ENCODE assay signal across 14 mouse cellular contexts in the genomic region with DNA sequence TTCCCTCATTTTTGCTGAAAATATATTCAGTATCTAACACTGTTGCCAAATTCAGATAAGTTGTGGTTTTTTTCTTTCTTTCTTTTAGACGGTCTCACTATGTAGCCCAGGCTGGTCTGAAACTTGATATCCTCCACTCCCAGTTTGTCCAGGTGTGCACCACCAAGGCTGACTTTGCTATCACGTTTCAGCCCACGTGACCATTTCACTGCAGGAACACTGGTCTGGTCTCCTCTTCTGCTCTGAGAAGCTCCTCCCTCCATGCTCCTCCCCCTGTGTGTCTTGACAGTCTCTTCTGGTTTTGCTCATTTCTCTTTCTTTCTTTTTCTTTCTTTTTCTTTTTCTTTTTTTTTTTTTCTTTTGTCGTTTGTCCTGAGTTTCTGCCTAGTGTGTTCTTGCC. TPM values are rescaled to one million over a fixed set of nuclear protein-coding genes. Genes with fewer than 3 reads are reported as not detected.
DNase-seq lines count a peak whose midpoint lies in the region; ATAC-seq and TF ChIP-seq lines count a peak whose summit lies in the region.
"Had no signal": no experiment of that assay in that cellular context is flagged by ENCODE, and none has a peak within 500 bp of the region (broad histone marks: within the 10 kb centered on the region; RNA-seq: fewer than 3 reads in every experiment).

No protein-coding gene starts in this region.

- 26% methylated on average over 4 of the region's 4 CpGs for whole genome bisulfite sequencing in lung, embryonic 14.5 days
- WGBS in limb, embryonic 15.5 days = 26% methylated on average over 4 of the region's 4 CpGs
- WGBS in heart, embryonic 11.5 days (ENCODE audit: insufficient replicate concordance) = 25% methylated on average over 4 of the region's 4 CpGs

- H3K36me3 ChIP-seq in lung, embryonic 14.5 days (ENCODE audit: insufficient read depth) = no peaks in the 10 kb centered on the region
- H3K36me3 ChIP-seq in limb, embryonic 15.5 days = no peaks in the 10 kb centered on the region
- no peaks in the 10 kb centered on the region for H3K36me3 ChIP-seq in heart, embryonic 11.5 days (ENCODE audit: control insufficient read depth, insufficient read depth, low read length)

- no peaks in the 10 kb centered on the region for H3K27me3 ChIP-seq in lung, embryonic 14.5 days (ENCODE audit: insufficient read depth, low read length)
- no peaks in the 10 kb centered on the region for H3K27me3 ChIP-seq in limb, embryonic 15.5 days
- no peaks in the 10 kb centered on the region for H3K27me3 ChIP-seq in heart, embryonic 11.5 days (ENCODE audit: control insufficient read depth, insufficient read depth, low read length)

- no peak overlapping the region for H3K4me2 ChIP-seq in lung, embryonic 14.5 days
- no peak overlapping the region for H3K4me2 ChIP-seq in limb, embryonic 15.5 days
- no peak overlapping the region for H3K4me2 ChIP-seq in heart, embryonic 11.5 days

- no peak for DNase-seq in lung, embryonic 14.5 days
- DNase-seq in lung, postnatal 14 days = no peak
- DNase-seq in T-cell, adult 2 months (ENCODE audit: low spot score) = peak; percentile 7
- no peak for DNase-seq in adrenal gland, postnatal 36 days
- no peak for DNase-seq in spleen, postnatal 10 days (ENCODE audit: low spot score in 2 of 2)
- DNase-seq: cerebellum, postnatal 36 days; gastrocnemius, postnatal 25 days; heart, postnatal 10 days had no signal

- H3K4me1 ChIP-seq in lung, embryonic 14.5 days (ENCODE audit: insufficient read depth) = no peaks in the 10 kb centered on the region
- H3K4me1 ChIP-seq in limb, embryonic 15.5 days = no peaks in the 10 kb centered on the region
- no peaks in the 10 kb centered on the region for H3K4me1 ChIP-seq in heart, embryonic 11.5 days (ENCODE audit: control insufficient read depth, insufficient read depth, low read length)

- no peaks in the 10 kb centered on the region for H3K9me3 ChIP-seq in lung, embryonic 14.5 days (ENCODE audit: low read depth, low read length)
- H3K9me3 ChIP-seq in limb, embryonic 15.5 days = no peaks in the 10 kb centered on the region
- H3K9me3 ChIP-seq in heart, embryonic 11.5 days (replicated peaks; ENCODE audit: control insufficient read depth, low read length) = no peaks in the 10 kb centered on the region

- ATAC-seq in lung, embryonic 14.5 days (ENCODE audit: insufficient read depth) = peak; percentile 24; the same call in 1 of the 2 replicates
- ATAC-seq in CD4-positive, CD25-positive, alpha-beta regulatory T cell, adult 4 months = peak; percentile 58
- no peak for ATAC-seq in limb, embryonic 15.5 days (ENCODE audit: insufficient number of reproducible peaks, low FRiP score, low TSS enrichment, low read depth)
- ATAC-seq in heart, embryonic 11.5 days (replicated peaks; ENCODE audit: insufficient number of reproducible peaks, low FRiP score, low TSS enrichment) = no peak

- H3K9ac ChIP-seq in lung, embryonic 14.5 days = no peak overlapping the region
- H3K9ac ChIP-seq in limb, embryonic 15.5 days = no peak overlapping the region
- H3K9ac ChIP-seq in heart, embryonic 11.5 days (ENCODE audit: low read depth, low read length) = no peak overlapping the region

- H3K27ac ChIP-seq in lung, embryonic 14.5 days (ENCODE audit: low read depth) = no peak overlapping the region
- peak overlapping the region; percentile 17; the same call in 1 of the 2 replicates for H3K27ac ChIP-seq in limb, embryonic 15.5 days
- H3K27ac ChIP-seq in heart, embryonic 11.5 days (ENCODE audit: low read depth, low read length) = no peak overlapping the region
- H3K27ac ChIP-seq: kidney, postnatal 0 days had no signal

- H3K4me3 ChIP-seq in lung, embryonic 14.5 days (ENCODE audit: low read depth, low read length) = no peak overlapping the region
- H3K4me3 ChIP-seq in limb, embryonic 15.5 days = no peak overlapping the region
- no peak overlapping the region for H3K4me3 ChIP-seq in heart, embryonic 11.5 days (ENCODE audit: low read depth, low read length)

- TF ChIP-seq CTCF in lung, embryonic 14.5 days (IDR thresholded peaks at IDR 0.05; ENCODE audit: low read depth) = no peak

RNA-seq across cellular contexts. Expression of a gene that starts 1.4 kb away (rescaled TPM):
- not detected in 2 replicates for polyA plus RNA-seq in lung, embryonic 14.5 days (2014; fragmentation: Nextera tagmentation; extraction: Ambion mirVana)
- not detected for polyA plus RNA-seq in CD4-positive, CD25-positive, alpha-beta regulatory T cell, adult 4 months (2017; shearing (Covaris generic))
- not detected in 2 replicates for polyA plus RNA-seq in limb, embryonic 15.5 days (2015; fragmentation: Nextera tagmentation; extraction: Ambion mirVana)
- polyA plus RNA-seq in heart, embryonic 11.5 days (2014; fragmentation: Nextera tagmentation; extraction: Ambion mirVana) = not detected in 2 replicates
- not detected for total RNA-seq in adrenal gland, postnatal 36 days (2021)
- total RNA-seq: gastrocnemius, postnatal 25 days; heart, postnatal 10 days had no signal
- polyA plus RNA-seq: kidney, postnatal 0 days; neural tube, embryonic 11.5 days; stomach, embryonic 16.5 days had no signal

RNA-seq across cellular contexts. Expression of a gene that starts 7.1 kb away (rescaled TPM):
- polyA plus RNA-seq in lung, embryonic 14.5 days (2014; fragmentation: Nextera tagmentation; extraction: Ambion mirVana) = 4.0 and 4.5 TPM in 2 replicates
- under 1 TPM; 0.22 to 0.44 TPM for polyA plus RNA-seq in CD4-positive, CD25-positive, alpha-beta regulatory T cell, adult 4 months (2017; shearing (Covaris generic))
- 1.4 and 1.5 TPM in 2 replicates for polyA plus RNA-seq in limb, embryonic 15.5 days (2015; fragmentation: Nextera tagmentation; extraction: Ambion mirVana)
- 6.8 and 7.4 TPM in 2 replicates for polyA plus RNA-seq in heart, embryonic 11.5 days (2014; fragmentation: Nextera tagmentation; extraction: Ambion mirVana)
- 10 to 100 TPM in 1 of 2 experiments, 1 to 10 TPM in 1; 9.6 to 10.4 TPM for total RNA-seq in adrenal gland, postnatal 36 days (2021)

RNA-seq across cellular contexts. Expression of a gene that starts 7.2 kb away (rescaled TPM):
- 4.9 and 5.4 TPM in 2 replicates for polyA plus RNA-seq in lung, embryonic 14.5 days (2014; fragmentation: Nextera tagmentation; extraction: Ambion mirVana)
- not detected for polyA plus RNA-seq in CD4-positive, CD25-positive, alpha-beta regulatory T cell, adult 4 months (2017; shearing (Covaris generic))
- polyA plus RNA-seq in limb, embryonic 15.5 days (2015; fragmentation: Nextera tagmentation; extraction: Ambion mirVana) = 4.8 and 5.3 TPM in 2 replicates
- 12.5 and 15.0 TPM in 2 replicates for polyA plus RNA-seq in heart, embryonic 11.5 days (2014; fragmentation: Nextera tagmentation; extraction: Ambion mirVana)
- total RNA-seq in adrenal gland, postnatal 36 days (2021) = 10 to 100 TPM; 10.1 to 15.5 TPM

Comparison
In these comparisons a context has a peak if more than half of its experiments do, and no peak if none do; other contexts are left out.
1. ATAC-seq: peak in lung, embryonic 14.5 days (single experiment) and CD4-positive, CD25-positive, alpha-beta regulatory T cell, adult 4 months (single experiment); none in limb, embryonic 15.5 days (single experiment) and heart, embryonic 11.5 days (single experiment).